ENCODE assay signal across 8 mouse cellular contexts in the genomic region with DNA sequence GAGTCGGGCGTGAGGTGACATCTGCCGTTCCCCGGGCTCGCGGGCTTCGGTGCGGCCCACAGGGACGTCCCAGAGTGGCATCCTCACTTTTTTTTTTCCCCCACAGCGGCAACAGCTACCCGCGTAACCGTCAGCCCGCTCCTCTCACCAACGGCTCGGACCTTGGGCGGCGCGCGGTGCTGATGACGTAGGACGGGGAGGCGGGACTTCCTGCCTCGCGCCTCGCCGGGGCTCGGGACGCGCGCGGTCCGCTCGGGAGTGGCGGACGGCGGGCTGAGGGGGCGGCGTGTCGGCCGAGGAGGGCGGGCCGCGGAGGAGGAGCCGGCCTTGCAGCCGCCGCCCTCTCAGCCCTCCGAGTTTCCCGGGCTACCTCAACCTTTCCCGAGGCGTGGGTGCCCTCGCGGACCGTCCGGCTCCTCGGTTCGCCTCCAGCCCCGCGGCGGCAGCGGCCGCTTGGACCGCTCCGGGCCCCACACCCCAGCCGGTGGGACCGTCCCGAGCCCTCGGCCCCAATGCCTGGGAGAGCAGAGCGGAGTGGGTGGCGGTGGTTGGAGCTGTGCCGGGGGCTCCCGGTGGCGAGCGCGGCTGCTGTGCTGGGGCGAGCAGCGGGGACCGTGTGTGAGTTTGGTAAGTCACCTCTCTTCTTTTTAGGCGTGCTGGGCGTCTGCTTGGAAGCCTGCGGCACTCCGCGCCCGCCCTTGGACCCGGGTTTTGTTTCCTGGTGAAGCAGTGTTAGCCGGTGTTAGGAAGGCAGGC. TPM values are rescaled to one million over a fixed set of nuclear protein-coding genes. Genes with fewer than 3 reads are reported as not detected.
DNase-seq lines count a peak whose midpoint lies in the region; ATAC-seq and TF ChIP-seq lines count a peak whose summit lies in the region.

A gene (plus strand): TSS at position 235 of the 756 bp plus-strand sequence.

- no peak for TF ChIP-seq CTCF in G1E (IDR thresholded peaks at IDR 0.05; ENCODE audit: low read depth, low read length)
- TF ChIP-seq CTCF in testis, adult 2 months (IDR thresholded peaks at IDR 0.05; ENCODE audit: control insufficient read depth, insufficient read depth, insufficient replicate concordance, low read depth, low read length), result no peak

- peak within 1 kb of the TSS; percentile 81 for H3K4me2 ChIP-seq in forebrain, embryonic 15.5 days (replicated peaks)
- peak within 1 kb of the TSS; percentile 80 for H3K4me2 ChIP-seq in neural tube, embryonic 14.5 days (ENCODE audit: low read depth, low read length)

- H3K27me3 ChIP-seq in G1E (ENCODE audit: insufficient read depth, low read length), result no peaks in the 10 kb centered on the region
- H3K27me3 ChIP-seq in forebrain, embryonic 15.5 days, result no peaks in the 10 kb centered on the region
- no peaks in the 10 kb centered on the region for H3K27me3 ChIP-seq in neural tube, embryonic 14.5 days (ENCODE audit: control insufficient read depth, insufficient read depth, low read length)
- H3K27me3 ChIP-seq in testis, adult 2 months (ENCODE audit: control insufficient read depth, insufficient read depth, low read length), result no peaks in the 10 kb centered on the region

- H3K9ac ChIP-seq in forebrain, embryonic 15.5 days (replicated peaks), result peak within 1 kb of the TSS; percentile 81
- peak within 1 kb of the TSS; percentile 59 for H3K9ac ChIP-seq in neural tube, embryonic 14.5 days (replicated peaks; ENCODE audit: low read depth, low read length)

- H3K4me1 ChIP-seq in G1E (ENCODE audit: insufficient read depth, low read depth, low read length), result peaks cover 19% of the 10 kb centered on the region
- H3K4me1 ChIP-seq in forebrain, embryonic 15.5 days, result peaks cover 19% of the 10 kb centered on the region
- peaks cover 7% of the 10 kb centered on the region; the same call in 1 of the 2 replicates for H3K4me1 ChIP-seq in neural tube, embryonic 14.5 days (ENCODE audit: control insufficient read depth, insufficient read depth, low read length)
- no peaks in the 10 kb centered on the region; the same call in 1 of the 2 replicates for H3K4me1 ChIP-seq in testis, adult 2 months (ENCODE audit: control insufficient read depth, insufficient read depth, low read length)

- H3K4me3 ChIP-seq in G1E (ENCODE audit: low read depth, low read length), result peak within 1 kb of the TSS; percentile 94
- peak within 1 kb of the TSS; percentile 59 for H3K4me3 ChIP-seq in forebrain, embryonic 15.5 days
- peak within 1 kb of the TSS; percentile 84 for H3K4me3 ChIP-seq in neural tube, embryonic 14.5 days (ENCODE audit: low read depth, low read length)
- peak within 1 kb of the TSS; percentile 98 for H3K4me3 ChIP-seq in testis, adult 2 months (ENCODE audit: control insufficient read depth, low read depth, low read length)

- H3K9me3 ChIP-seq in G1E (replicated peaks), result no peaks in the 10 kb centered on the region
- H3K9me3 ChIP-seq in forebrain, embryonic 15.5 days, result no peaks in the 10 kb centered on the region
- no peaks in the 10 kb centered on the region for H3K9me3 ChIP-seq in neural tube, embryonic 14.5 days (ENCODE audit: control insufficient read depth, low read length)

- peak; percentile 66 for ATAC-seq in G1E (ENCODE audit: extremely low read depth, insufficient number of reproducible peaks, low FRiP score, poor library complexity, severe bottlenecking)
- peak; percentile 97 for ATAC-seq in forebrain, embryonic 15.5 days (replicated peaks)
- ATAC-seq in neural tube, embryonic 14.5 days (ENCODE audit: low read depth), result peak; percentile 98

- peak within 1 kb of the TSS; percentile 86 for H3K27ac ChIP-seq in forebrain, embryonic 15.5 days (replicated peaks)
- H3K27ac ChIP-seq in neural tube, embryonic 14.5 days (ENCODE audit: low read depth, low read length), result peak within 1 kb of the TSS; percentile 89
- H3K27ac ChIP-seq in testis, adult 2 months (ENCODE audit: control insufficient read depth, insufficient read depth, low read depth, low read length), result peak within 1 kb of the TSS; percentile 100

- TF ChIP-seq POLR2A in testis, adult 2 months (IDR thresholded peaks at IDR 0.05; ENCODE audit: control insufficient read depth, low read depth, low read length), result peak; percentile 97

- H3K36me3 ChIP-seq in G1E (replicated peaks), result peaks cover 11% of the 10 kb centered on the region
- H3K36me3 ChIP-seq in forebrain, embryonic 15.5 days, result no peaks in the 10 kb centered on the region
- no peaks in the 10 kb centered on the region for H3K36me3 ChIP-seq in neural tube, embryonic 14.5 days (ENCODE audit: control insufficient read depth, insufficient read depth, low read length)
- no peaks in the 10 kb centered on the region; the same call in 1 of the 2 replicates for H3K36me3 ChIP-seq in testis, adult 2 months (ENCODE audit: control insufficient read depth, insufficient read depth, low read length)

- intact Hi-C loops in heart, postnatal 25 days (cut with DNase I), result no loop called here

- DNase-seq in G1E (ENCODE audit: low spot score), result peak; percentile 83
- peak; percentile 93 for DNase-seq in cerebellum, adult 11-12 months
- peak; percentile 88 for DNase-seq in heart, postnatal 25 days (ENCODE audit: low spot score)
- peak; percentile 90 to 93 for DNase-seq in layer of hippocampus, adult 18-20 months (ENCODE audit: low spot score in 2 of 2)
- DNase-seq in lung, adult 18-20 months, result peak; percentile 94

- WGBS in forebrain, embryonic 15.5 days, result under 1% methylated on average over 86 of the region's 86 CpGs
- WGBS in neural tube, embryonic 14.5 days, result under 1% methylated on average over 76 of the region's 86 CpGs

RNA-seq across cellular contexts. Expression of the gene that starts here (rescaled TPM):
- 33.0 and 39.0 TPM in 2 replicates for total RNA-seq in G1E (2014; fragmentation: Nextera tagmentation)
- total RNA-seq in G1E (2017), result 34.9 and 37.9 TPM in 2 replicates
- polyA plus RNA-seq in G1E (2012), result 9.2 and 10.0 TPM in 2 replicates
- 21.9 and 22.0 TPM in 2 replicates for polyA plus RNA-seq in forebrain, embryonic 15.5 days (2015; fragmentation: Nextera tagmentation; extraction: Ambion mirVana)
- total RNA-seq in heart, postnatal 25 days (2021), result 10 to 100 TPM; 21.7 TPM
- 10 to 100 TPM; 29.0 to 30.5 TPM for total RNA-seq in layer of hippocampus, adult 18-20 months (2021)
- 23.9 and 25.9 TPM in 2 replicates for polyA plus RNA-seq in neural tube, embryonic 14.5 days (2014; fragmentation: Nextera tagmentation; extraction: Ambion mirVana)
- polyA plus RNA-seq in testis, adult 2 months (2012; rRNA removed), result 22.5 and 24.6 TPM in 2 replicates

Comparison
In these comparisons a context has a peak if more than half of its experiments do, and no peak if none do; other contexts are left out.
1. Peak in every context shown above with its lines: DNase-seq, ATAC-seq, H3K4me3 ChIP-seq and H3K27ac ChIP-seq.